Mouse (Mus musculus) limb, embryonic 14.5 days (tissue): ENCODE measurements around the gene Cdca8. TPM values are rescaled to one million over a fixed set of nuclear protein-coding genes. Genes with fewer than 3 reads are reported as not detected.
A peak's percentile ranks its signal among the peaks of the same experiment; 100 is the strongest.

Source experiments
- ATAC-seq: fragments of 200-750 bp; cut with Nextera tagmentation; 2 replicates; pipeline ENCODE4 v1.8.0; 2017; ENCODE audit warnings: low read depth, moderate number of reproducible peaks, moderate TSS enrichment; ENCODE audit not compliant: low FRiP score
- DNase-seq: peaks from one replicate; pipeline ENCODE4 v3.0.0-alpha.2; 2015; ENCODE audit warnings: low spot score
- H3K27ac ChIP-seq: fragments of 300-500 bp; sonication (generic); replicated peaks from 2 replicates; pipeline ENCODE4 v1.5.1; 2014; ENCODE audit warnings: low read depth, mild to moderate bottlenecking, low read length, moderate library complexity, mixed read lengths
- H3K27me3 ChIP-seq: fragments of 300-500 bp; sonication (generic); 2 replicates; pipeline ENCODE4 v1.6.1; 2014; ENCODE audit warnings: low read length, mixed read lengths; ENCODE audit not compliant: control insufficient read depth, insufficient read depth
- H3K36me3 ChIP-seq: fragments of 300-500 bp; sonication (generic); 2 replicates; pipeline ENCODE4 v1.6.1; 2014; ENCODE audit warnings: mild to moderate bottlenecking, low read length, moderate library complexity, mixed read lengths; ENCODE audit not compliant: control insufficient read depth, insufficient read depth
- H3K4me1 ChIP-seq: fragments of 300-500 bp; sonication (generic); 2 replicates; pipeline ENCODE4 v1.6.1; 2014; ENCODE audit warnings: antibody characterized with exemption, low read length, mixed read lengths; ENCODE audit not compliant: control insufficient read depth, insufficient read depth
- H3K4me2 ChIP-seq: fragments of 300-500 bp; sonication (generic); replicated peaks from 2 replicates; pipeline ENCODE4 v1.6.1; 2014; ENCODE audit warnings: low read depth, mild to moderate bottlenecking, low read length, moderate library complexity; ENCODE audit not compliant: severe bottlenecking
- H3K4me3 ChIP-seq: fragments of 300-500 bp; sonication (generic); replicated peaks from 2 replicates; pipeline ENCODE4 v1.5.1; 2014; ENCODE audit warnings: low read length
- H3K9ac ChIP-seq: fragments of 300-500 bp; sonication (generic); 2 replicates; pipeline ENCODE4 v1.6.1; 2014; ENCODE audit warnings: mild to moderate bottlenecking, low read depth, low read length, moderate library complexity; ENCODE audit not compliant: severe bottlenecking
- H3K9me3 ChIP-seq: fragments of 300-500 bp; sonication (generic); 2 replicates; pipeline ENCODE4 v1.6.1; 2016; ENCODE audit warnings: low read length; ENCODE audit not compliant: control insufficient read depth
- POLR2A ChIP-seq: fragments of 200-500 bp; IDR thresholded peaks from 2 replicates; pipeline ENCODE4 v1.8.0; 2012; ENCODE audit warnings: inconsistent platforms, mild to moderate bottlenecking, moderate library complexity, borderline replicate concordance; ENCODE audit not compliant: insufficient read depth, insufficient read length; ENCODE audit errors: extremely low read depth
- whole genome bisulfite sequencing: fragments of 180-500 bp; shearing (Covaris S2); extraction: QIAGEN DNeasy Blood & Tissue Kit; methylation state at CpG from one replicate; pipeline ENCODE4 v1.1.7; 2014; 5-methylcytosine and 5-hydroxymethylcytosine counted together
- polyA plus RNA-seq, 2 experiments: library from polyadenylated mRNA; depleted of rRNA in 1 of 2; stranded (reverse) in 1 of 2; unstranded in 1 of 2; fragments of >200 nt; fragmentation: Nextera tagmentation in 1 of 2; extraction: Ambion mirVana in 1 of 2; gene quantifications; 2 replicates each; pipeline versions ENCODE4 v1.2.1 to v1.2.3; 2012 to 2014

Gene Cdca8
- polyA plus RNA-seq, 2 experiments: 70.0 to 90.1 TPM

DNA sequence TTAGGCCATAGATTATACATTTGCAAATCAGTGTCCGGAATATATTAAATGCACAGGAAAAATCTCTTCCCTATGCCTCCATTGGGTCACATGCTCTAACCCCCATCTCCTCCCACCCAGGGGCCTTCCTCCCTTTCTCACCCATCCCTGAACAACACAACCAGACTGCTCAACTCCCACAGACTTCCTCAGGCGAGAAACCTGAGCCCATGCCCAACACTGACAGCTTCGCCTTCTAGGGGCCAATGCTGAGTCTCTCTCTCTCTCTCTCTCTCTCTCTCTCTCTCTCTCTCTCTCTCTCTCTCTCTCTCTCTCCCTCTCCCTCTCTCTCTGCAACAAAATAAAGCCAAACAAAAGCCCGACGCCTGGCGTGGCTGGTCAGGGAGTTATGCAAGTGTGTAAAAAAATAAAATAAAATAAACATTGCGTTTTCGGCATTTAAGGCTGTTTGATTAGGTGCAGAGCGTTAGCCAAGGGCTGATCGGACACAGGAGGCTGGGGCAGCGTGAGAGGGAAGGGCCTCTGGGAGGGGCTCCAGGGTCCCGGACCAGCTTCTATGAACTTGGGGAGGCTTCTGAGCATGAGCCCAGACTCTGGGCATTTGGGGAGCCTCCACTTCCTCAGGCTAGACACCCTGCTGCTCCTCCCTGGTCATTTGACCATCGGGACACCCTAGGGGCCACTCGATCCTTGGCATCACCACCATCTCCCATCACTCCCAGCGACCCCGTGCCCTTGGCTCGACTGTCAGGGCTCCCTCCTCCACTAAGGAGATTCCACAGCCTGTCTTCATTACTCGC lies 46.0 kb upstream of the Cdca8 start:
- WGBS: 8% methylated on average over 18 of the region's 18 CpGs
- DNase-seq: no peak
- TF ChIP-seq POLR2A: no peak
- Histone ChIP-seq H3K27me3 (peaks cover 88% of the 10 kb centered on the region), H3K4me3 (no peak overlapping the region), H3K4me2 (no peak overlapping the region), H3K36me3 (no peaks in the 10 kb centered on the region), H3K9me3 (no peaks in the 10 kb centered on the region), H3K9ac (no peak overlapping the region), H3K27ac (no peak overlapping the region), H3K4me1 (no peaks in the 10 kb centered on the region)
- ATAC-seq: no peak

DNA sequence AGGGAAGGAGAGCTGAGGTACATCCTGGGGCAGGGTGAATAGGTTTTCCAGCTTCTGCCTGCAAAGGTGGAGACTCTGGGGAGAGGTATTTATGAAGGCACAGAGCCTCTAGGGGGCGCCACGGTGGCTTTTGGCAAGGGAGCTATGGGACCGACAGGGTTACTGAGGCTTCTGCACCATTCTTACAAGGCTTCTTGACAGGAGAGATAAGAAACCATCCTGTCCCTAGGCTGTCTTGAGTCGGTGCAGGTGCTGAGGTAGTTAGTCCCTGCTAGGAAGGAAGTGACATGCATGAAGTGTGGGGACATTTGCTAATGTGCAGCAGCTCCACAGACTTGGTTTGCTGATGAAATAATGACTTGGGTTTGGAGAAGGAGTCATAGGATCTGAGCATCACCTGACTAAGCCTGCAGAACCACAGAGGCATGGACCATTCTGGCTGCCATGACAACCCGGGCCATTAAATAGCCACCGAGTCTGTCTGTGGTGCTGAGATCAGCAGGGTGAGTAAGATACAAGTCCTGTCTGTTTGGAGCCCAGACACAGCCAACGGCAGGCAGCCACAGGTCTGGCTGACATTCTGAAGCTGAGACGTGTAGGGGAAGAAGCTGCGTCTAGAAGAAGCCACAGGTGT lies 44.9 kb upstream of the Cdca8 start:
- H3K27ac ChIP-seq: no peak overlapping the region
- DNase-seq: no peak
- WGBS: 10% methylated on average over 9 of the region's 9 CpGs
- H3K4me1 ChIP-seq: no peaks in the 10 kb centered on the region
- TF ChIP-seq POLR2A: no peak
- H3K27me3 ChIP-seq: peaks cover 84% of the 10 kb centered on the region
- H3K9ac ChIP-seq: no peak overlapping the region
- no peak for ATAC-seq
- no peaks in the 10 kb centered on the region for H3K9me3 ChIP-seq
- H3K4me2 ChIP-seq: no peak overlapping the region
- H3K4me3 ChIP-seq: no peak overlapping the region
- H3K36me3 ChIP-seq: no peaks in the 10 kb centered on the region

DNA sequence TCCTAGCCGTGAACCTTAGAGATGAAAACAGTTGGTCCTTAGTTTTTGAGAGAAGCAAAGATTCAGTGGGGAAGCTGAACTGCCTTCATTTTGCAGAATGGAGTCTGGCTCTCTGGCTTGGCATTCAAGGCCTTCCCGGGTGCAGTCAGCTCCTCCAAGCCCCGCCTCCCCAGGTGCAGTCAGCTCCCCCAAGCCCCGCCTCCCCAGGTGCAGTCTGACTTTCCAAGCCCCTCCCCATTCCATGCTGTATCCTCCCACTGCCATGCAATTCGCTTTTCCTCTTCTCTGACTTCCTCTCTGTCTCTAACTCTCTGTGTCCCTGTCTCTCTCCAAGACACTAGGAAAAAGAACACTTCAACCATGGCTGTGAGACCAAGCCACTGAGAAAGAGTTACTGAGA lies 39.1 kb upstream of the Cdca8 start:
- H3K27ac ChIP-seq: no peak overlapping the region
- DNase-seq: no peak
- 23% methylated on average over 5 of the region's 5 CpGs for WGBS
- TF ChIP-seq POLR2A: no peak
- H3K4me1 ChIP-seq: no peaks in the 10 kb centered on the region
- H3K36me3 ChIP-seq: no peaks in the 10 kb centered on the region
- no peaks in the 10 kb centered on the region for H3K9me3 ChIP-seq
- H3K4me2 ChIP-seq: no peak overlapping the region
- peaks cover 26% of the 10 kb centered on the region for H3K27me3 ChIP-seq
- no peak overlapping the region for H3K9ac ChIP-seq
- ATAC-seq: no peak
- H3K4me3 ChIP-seq: no peak overlapping the region

DNA sequence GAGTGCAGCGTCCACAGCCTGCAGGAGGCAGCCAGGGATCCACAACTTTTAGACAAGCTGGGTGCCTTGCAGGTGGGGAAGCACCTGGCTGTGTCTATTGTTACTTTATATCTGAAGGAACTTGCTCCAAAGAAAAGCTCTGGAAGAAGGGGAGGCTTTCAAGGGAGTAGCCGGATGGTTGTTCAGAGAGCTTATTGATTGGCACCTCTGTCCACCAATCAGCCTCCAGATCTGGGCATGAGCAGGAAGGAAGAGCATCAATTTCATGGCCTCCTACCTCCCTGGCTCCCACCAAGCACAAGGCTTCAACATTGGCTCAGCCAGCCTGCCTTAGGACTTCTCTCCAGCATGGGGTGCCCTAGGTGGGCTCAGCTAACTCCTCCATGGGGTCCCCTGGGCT lies 34.2 kb upstream of the Cdca8 start:
- no peak overlapping the region for H3K9ac ChIP-seq
- no peaks in the 10 kb centered on the region for H3K27me3 ChIP-seq
- DNase-seq (no peak), ATAC-seq (no peak)
- no peaks in the 10 kb centered on the region for H3K36me3 ChIP-seq
- H3K27ac ChIP-seq: no peak overlapping the region
- TF ChIP-seq POLR2A: no peak
- peaks cover 15% of the 10 kb centered on the region for H3K4me1 ChIP-seq
- no peak overlapping the region for H3K4me3 ChIP-seq
- H3K9me3 ChIP-seq: no peaks in the 10 kb centered on the region
- 78% methylated on average over 2 of the region's 2 CpGs for WGBS
- no peak overlapping the region for H3K4me2 ChIP-seq

DNA sequence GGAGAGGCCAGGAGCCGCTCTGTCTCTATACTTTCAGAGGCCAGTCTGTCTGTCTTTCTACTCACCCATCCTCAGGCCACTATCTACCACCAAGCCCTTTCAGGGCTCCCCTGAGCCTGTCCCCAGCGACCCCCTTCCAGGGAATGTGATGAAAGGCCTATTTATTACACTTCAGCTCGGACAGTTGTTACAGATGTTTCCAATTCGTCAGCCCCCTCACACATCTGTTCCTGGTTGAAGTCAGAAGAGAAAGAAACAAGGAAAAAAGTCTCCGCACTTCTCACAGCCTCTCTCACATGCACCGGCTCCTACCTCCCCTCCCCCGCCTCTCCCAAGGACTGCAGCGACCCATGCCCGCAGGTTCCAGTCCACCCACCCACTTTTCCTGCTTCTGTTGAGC lies 33.2 kb upstream of the Cdca8 start:
- H3K4me2 ChIP-seq: no peak overlapping the region
- H3K4me3 ChIP-seq: no peak overlapping the region
- no peaks in the 10 kb centered on the region for H3K9me3 ChIP-seq
- no peak overlapping the region for H3K27ac ChIP-seq
- no peaks in the 10 kb centered on the region for H3K36me3 ChIP-seq
- no peaks in the 10 kb centered on the region for H3K27me3 ChIP-seq
- 15% methylated on average over 9 of the region's 9 CpGs for WGBS
- no peak for TF ChIP-seq POLR2A
- DNase-seq (peak; percentile 50), ATAC-seq (peak; percentile 18; the same call in 1 of the 2 replicates)
- H3K4me1 ChIP-seq: peaks cover 15% of the 10 kb centered on the region
- no peak overlapping the region for H3K9ac ChIP-seq
